Mouse (Mus musculus): Measurements from ENCODE around the gene Stat5a.

DNA sequence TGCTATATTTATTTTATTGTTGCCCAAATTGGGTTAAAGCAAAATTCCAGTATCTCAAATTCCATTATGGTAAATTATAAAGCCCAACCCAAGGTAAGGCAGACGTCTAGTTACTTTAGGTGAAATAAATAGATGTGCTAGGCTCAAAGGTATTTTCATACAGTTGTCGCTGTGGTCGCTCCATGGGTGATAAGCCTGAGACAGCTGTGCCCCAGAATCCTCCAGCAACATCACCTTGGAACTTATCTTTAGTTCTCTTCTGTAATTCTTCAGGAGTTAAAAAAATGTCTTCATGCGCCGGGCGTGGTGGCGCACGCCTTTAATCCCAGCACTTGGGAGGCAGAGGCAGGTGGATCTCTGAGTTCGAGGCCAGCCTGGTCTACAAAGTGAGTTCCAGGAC is 20.3 kb upstream of the Stat5a start:
- TF ChIP-seq CTCF (IDR thresholded peaks at IDR 0.05; ENCODE audit: borderline replicate concordance, control insufficient read depth, extremely low read depth, insufficient read depth, low read length, poor library complexity) (no peak), POLR2A (IDR thresholded peaks at IDR 0.05; ENCODE audit: control insufficient read depth, extremely low read depth, insufficient read depth, low read length, poor library complexity) (no peak)
